Mouse (Mus musculus) cortical plate, adult 2 months (tissue): Measurements from ENCODE around the gene Zfp362.

ENCODE experiments used
- CTCF ChIP-seq: fragments of 200-500 bp; IDR thresholded peaks from 2 replicates; pipeline ENCODE4 v1.5.1; 2011; ENCODE audit warnings: mild to moderate bottlenecking, control low read depth, low read length; ENCODE audit not compliant: insufficient read depth; ENCODE audit errors: extremely low read depth
- POLR2A ChIP-seq: fragments of 200-500 bp; IDR thresholded peaks from 2 replicates; pipeline ENCODE4 v1.6.1; 2011; ENCODE audit warnings: mild to moderate bottlenecking, low read length, control low read depth; ENCODE audit not compliant: insufficient read depth; ENCODE audit errors: extremely low read depth

GRCm38 (mm10) chr4:128740878-128741277 lies 65.0 kb downstream of the Zfp362 start:
- no peak for TF ChIP-seq CTCF
- TF ChIP-seq POLR2A, result no peak
